Mouse (Mus musculus): Measurements from ENCODE around the gene Prmt9. TPM values are rescaled to one million over a fixed set of nuclear protein-coding genes. Genes with fewer than 3 reads are reported as not detected.

Gene Prmt9
- polyA plus RNA-seq (2016; fragmentation: Nextera tagmentation; extraction: Ambion mirVana): 23.0 and 23.7 TPM in 2 replicates

- peak; percentile 96 for ATAC-seq (ENCODE audit: low FRiP score, low read depth)
- peaks cover 8% of the 10 kb centered on the region; the same call in 1 of the 2 replicates for H3K4me1 ChIP-seq
- H3K9me3 ChIP-seq: no peaks in the 10 kb centered on the region
- peak within 1 kb of the TSS; percentile 92 for H3K9ac ChIP-seq
- peak within 1 kb of the TSS; percentile 78 for H3K4me2 ChIP-seq (replicated peaks)
- H3K27ac ChIP-seq: 0 out of 2 replicates have a peak within 1 kb of the TSS, but pooled peaks have one; percentile 32
- WGBS: 3% methylated on average over 42 of the region's 42 CpGs
- H3K4me3 ChIP-seq: peak within 1 kb of the TSS; percentile 76
- peaks cover 26% of the 10 kb centered on the region for H3K36me3 ChIP-seq
- no peaks in the 10 kb centered on the region for H3K27me3 ChIP-seq (replicated peaks)
These were observed at the start of gene Prmt9 for GRCm38 (mm10) chr8:77549121-77549706. Gene Prmt9 (plus strand): TSS chr8:77549397.

GRCm38 (mm10) chr8:77500264-77500663 lies 48.9 kb upstream of the Prmt9 start:
- Histone ChIP-seq H3K9ac (no peak overlapping the region), H3K4me2 (replicated peaks) (no peak overlapping the region), H3K4me3 (no peak overlapping the region), H3K27ac (no peak overlapping the region), H3K27me3 (replicated peaks) (no peaks in the 10 kb centered on the region), H3K36me3 (no peaks in the 10 kb centered on the region), H3K4me1 (no peaks in the 10 kb centered on the region), H3K9me3 (no peaks in the 10 kb centered on the region)
- ATAC-seq (ENCODE audit: low FRiP score, low read depth): no peak
- 94% methylated on average over 3 of the region's 3 CpGs for WGBS

DNA sequence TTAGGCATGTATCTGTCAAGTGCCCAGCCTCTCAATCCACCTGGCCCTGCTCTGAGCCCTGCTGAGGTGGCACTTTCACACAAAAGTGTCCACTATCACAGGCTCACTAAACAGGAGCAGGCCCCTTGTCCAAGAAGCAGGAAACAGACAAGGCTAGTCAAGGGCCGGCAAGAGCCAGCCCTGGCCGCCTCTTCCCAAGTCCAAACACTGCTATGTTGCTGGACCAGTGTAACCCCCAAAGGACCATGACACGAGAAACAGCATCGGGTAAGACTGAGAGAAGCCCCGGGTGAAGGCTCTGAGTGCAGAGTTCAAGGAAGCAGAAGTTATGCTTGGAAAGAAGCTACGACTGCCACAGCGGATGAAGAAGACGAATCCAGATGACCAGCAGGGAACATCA lies 48.1 kb upstream of the Prmt9 start:
- no peaks in the 10 kb centered on the region for H3K4me1 ChIP-seq
- WGBS: 89% methylated on average over 8 of the region's 8 CpGs
- no peaks in the 10 kb centered on the region for H3K36me3 ChIP-seq
- no peak overlapping the region for H3K4me3 ChIP-seq
- H3K27me3 ChIP-seq (replicated peaks): no peaks in the 10 kb centered on the region
- no peak overlapping the region for H3K9ac ChIP-seq
- no peak overlapping the region for H3K27ac ChIP-seq
- no peak for ATAC-seq (ENCODE audit: low FRiP score, low read depth)
- H3K9me3 ChIP-seq: no peaks in the 10 kb centered on the region
- H3K4me2 ChIP-seq (replicated peaks): no peak overlapping the region

GRCm38 (mm10) chr8:77502547-77502946 lies 46.6 kb upstream of the Prmt9 start:
- 93% methylated on average over 6 of the region's 6 CpGs for WGBS
- H3K27me3 ChIP-seq (replicated peaks): no peaks in the 10 kb centered on the region

GRCm38 (mm10) chr8:77506539-77506938 lies 42.7 kb upstream of the Prmt9 start:
- no peaks in the 10 kb centered on the region for H3K4me1 ChIP-seq
- no peaks in the 10 kb centered on the region for H3K9me3 ChIP-seq
- H3K36me3 ChIP-seq: no peaks in the 10 kb centered on the region
- H3K4me2 ChIP-seq (replicated peaks): no peak overlapping the region
- WGBS: 85% methylated on average over 7 of the region's 7 CpGs
- H3K9ac ChIP-seq: no peak overlapping the region
- no peak for ATAC-seq (ENCODE audit: low FRiP score, low read depth)
- H3K27ac ChIP-seq: no peak overlapping the region
- H3K4me3 ChIP-seq: no peak overlapping the region
- no peaks in the 10 kb centered on the region for H3K27me3 ChIP-seq (replicated peaks)

More at GRCm38 (mm10) chr8:77502547-77502946, 46.6 kb upstream of the Prmt9 start:
- Histone ChIP-seq H3K36me3 (no peaks in the 10 kb centered on the region), H3K4me2 (replicated peaks) (no peak overlapping the region), H3K4me3 (no peak overlapping the region), H3K9me3 (no peaks in the 10 kb centered on the region), H3K9ac (no peak overlapping the region), H3K27ac (no peak overlapping the region), H3K4me1 (no peaks in the 10 kb centered on the region)
- no peak for ATAC-seq (ENCODE audit: low FRiP score, low read depth)

DNA sequence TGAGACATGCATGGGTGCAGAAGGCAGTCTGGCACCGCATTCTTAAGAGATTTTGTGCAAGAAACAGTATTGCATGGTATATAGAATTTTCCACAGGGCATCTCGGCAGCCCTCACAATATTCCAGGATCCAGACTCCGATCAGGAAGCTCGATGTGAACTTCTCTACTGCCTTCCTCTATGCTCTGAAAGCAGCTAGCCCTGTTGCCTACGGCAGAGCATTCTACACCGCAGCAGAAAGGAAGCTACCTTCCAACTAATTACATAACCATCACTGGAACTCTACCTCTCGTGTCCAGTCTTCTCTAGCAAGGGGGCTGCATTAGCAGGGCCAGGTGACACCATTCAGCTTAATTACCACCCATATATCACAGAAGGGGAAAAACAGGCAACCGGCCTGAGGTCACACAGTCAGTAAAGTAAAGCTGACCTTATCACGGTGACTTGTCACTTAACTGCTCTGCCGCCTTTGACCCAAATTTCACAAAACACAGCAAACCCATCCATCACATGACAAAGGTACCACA lies 41.6 kb upstream of the Prmt9 start:
- H3K4me3 ChIP-seq: no peak overlapping the region
- ATAC-seq (ENCODE audit: low FRiP score, low read depth): no peak
- no peak overlapping the region for H3K4me2 ChIP-seq (replicated peaks)
- no peak overlapping the region for H3K9ac ChIP-seq
- H3K36me3 ChIP-seq: no peaks in the 10 kb centered on the region
- no peaks in the 10 kb centered on the region for H3K9me3 ChIP-seq
- H3K4me1 ChIP-seq: peaks cover 6% of the 10 kb centered on the region
- no peaks in the 10 kb centered on the region for H3K27me3 ChIP-seq (replicated peaks)
- H3K27ac ChIP-seq: no peak overlapping the region
- WGBS: 62% methylated on average over 10 of the region's 10 CpGs

DNA sequence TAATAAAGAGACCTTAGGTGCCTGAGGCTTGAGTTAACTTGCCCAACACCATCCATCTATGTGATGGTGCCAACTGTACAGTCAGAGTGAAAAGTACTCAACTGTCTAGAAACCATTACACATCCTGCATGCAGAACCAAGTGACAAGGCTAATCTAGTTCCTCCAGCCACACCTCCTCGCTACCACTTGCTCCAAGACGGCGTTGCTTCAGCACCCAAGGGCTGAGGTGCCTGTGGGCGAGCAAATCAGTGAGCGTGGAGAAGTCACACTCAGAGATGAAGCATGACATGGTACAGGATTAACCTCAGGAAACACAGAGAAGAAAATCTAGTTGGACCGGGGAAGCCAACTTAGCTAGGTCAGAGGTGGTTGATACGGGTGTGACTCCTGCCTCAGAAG lies 40.2 kb upstream of the Prmt9 start:
- Histone ChIP-seq H3K36me3 (no peaks in the 10 kb centered on the region), H3K4me3 (no peak overlapping the region), H3K4me1 (peaks cover 10% of the 10 kb centered on the region), H3K9me3 (no peaks in the 10 kb centered on the region), H3K27ac (no peak overlapping the region), H3K4me2 (replicated peaks) (no peak overlapping the region), H3K27me3 (replicated peaks) (peaks cover 10% of the 10 kb centered on the region; the same call in 1 of the 2 replicates), H3K9ac (no peak overlapping the region)
- 87% methylated on average over 7 of the region's 7 CpGs for WGBS
- no peak for ATAC-seq (ENCODE audit: low FRiP score, low read depth)

GRCm38 (mm10) chr8:77510426-77510825 lies 38.8 kb upstream of the Prmt9 start:
- WGBS: 62% methylated on average over 3 of the region's 3 CpGs
- H3K27ac ChIP-seq: no peak overlapping the region
- no peak for ATAC-seq (ENCODE audit: low FRiP score, low read depth)

GRCm38 (mm10) chr8:77511750-77512493 lies 37.3 kb upstream of the Prmt9 start:
- Histone ChIP-seq H3K27me3 (replicated peaks) (peaks cover 31% of the 10 kb centered on the region), H3K36me3 (no peaks in the 10 kb centered on the region), H3K9ac (no peak overlapping the region), H3K4me3 (no peak overlapping the region), H3K4me1 (peaks cover 16% of the 10 kb centered on the region), H3K4me2 (replicated peaks) (no peak overlapping the region), H3K9me3 (no peaks in the 10 kb centered on the region), H3K27ac (no peak overlapping the region)
- WGBS: 26% methylated on average over 13 of the region's 13 CpGs
- no peak for ATAC-seq (ENCODE audit: low FRiP score, low read depth)

More at GRCm38 (mm10) chr8:77510426-77510825, 38.8 kb upstream of the Prmt9 start:
- H3K4me2 ChIP-seq (replicated peaks): no peak overlapping the region
- no peaks in the 10 kb centered on the region for H3K36me3 ChIP-seq
- no peaks in the 10 kb centered on the region for H3K9me3 ChIP-seq
- H3K4me1 ChIP-seq: peaks cover 10% of the 10 kb centered on the region
- H3K27me3 ChIP-seq (replicated peaks): peaks cover 18% of the 10 kb centered on the region; the same call in 1 of the 2 replicates
- no peak overlapping the region for H3K4me3 ChIP-seq
- H3K9ac ChIP-seq: no peak overlapping the region

DNA sequence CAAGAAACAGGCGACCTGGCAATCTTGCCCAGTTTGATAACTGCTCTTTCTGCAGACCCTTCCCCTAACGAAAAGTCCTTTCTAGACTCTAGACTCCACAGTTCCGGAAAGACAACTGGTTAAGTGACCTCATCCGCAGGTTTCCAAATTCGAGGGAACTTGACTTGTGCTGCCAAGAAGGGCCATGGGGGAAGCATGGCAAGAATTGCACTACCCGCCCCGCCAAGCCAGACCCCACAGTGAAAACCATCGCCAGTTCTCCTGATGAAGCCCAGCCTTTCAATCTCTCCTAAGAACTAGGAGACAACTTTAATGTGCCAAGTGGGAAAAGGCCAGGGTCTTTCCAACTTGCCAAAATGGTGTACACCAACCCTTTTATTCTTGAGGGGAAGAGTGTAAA lies 34.0 kb upstream of the Prmt9 start:
- H3K9ac ChIP-seq: no peak overlapping the region
- peaks cover 31% of the 10 kb centered on the region for H3K27me3 ChIP-seq (replicated peaks)
- no peak overlapping the region for H3K4me2 ChIP-seq (replicated peaks)
- no peaks in the 10 kb centered on the region for H3K36me3 ChIP-seq
- peaks cover 17% of the 10 kb centered on the region for H3K4me1 ChIP-seq
- H3K27ac ChIP-seq: no peak overlapping the region
- WGBS: 92% methylated on average over 8 of the region's 8 CpGs
- no peak overlapping the region for H3K4me3 ChIP-seq
- ATAC-seq (ENCODE audit: low FRiP score, low read depth): no peak
- H3K9me3 ChIP-seq: no peaks in the 10 kb centered on the region

DNA sequence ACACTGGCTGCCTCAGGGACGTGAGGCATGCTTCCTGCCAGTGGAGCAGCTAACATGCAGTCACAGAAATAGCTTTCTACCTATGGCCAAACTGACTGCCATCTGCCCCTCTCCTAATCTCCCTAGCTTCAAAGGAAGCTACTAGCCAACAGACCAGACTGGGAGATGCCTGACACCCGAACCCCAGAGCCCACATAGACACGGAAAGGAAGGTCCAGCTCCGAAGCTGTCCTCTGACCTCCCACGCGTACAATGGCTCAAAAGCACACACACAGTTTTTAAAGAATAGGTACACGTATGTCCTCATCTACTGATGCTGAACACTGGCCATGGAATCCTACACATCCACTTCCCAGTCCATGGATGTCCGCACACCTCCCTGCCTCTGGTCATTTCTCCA lies 33.4 kb upstream of the Prmt9 start:
- H3K9me3 ChIP-seq: no peaks in the 10 kb centered on the region
- H3K4me1 ChIP-seq: peaks cover 17% of the 10 kb centered on the region
- ATAC-seq (ENCODE audit: low FRiP score, low read depth): no peak
- H3K4me3 ChIP-seq: no peak overlapping the region
- 72% methylated on average over 8 of the region's 8 CpGs for WGBS
- no peak overlapping the region for H3K9ac ChIP-seq
- no peak overlapping the region for H3K27ac ChIP-seq
- peaks cover 31% of the 10 kb centered on the region for H3K27me3 ChIP-seq (replicated peaks)
- H3K4me2 ChIP-seq (replicated peaks): peak overlapping the region; percentile 89
- no peaks in the 10 kb centered on the region for H3K36me3 ChIP-seq

DNA sequence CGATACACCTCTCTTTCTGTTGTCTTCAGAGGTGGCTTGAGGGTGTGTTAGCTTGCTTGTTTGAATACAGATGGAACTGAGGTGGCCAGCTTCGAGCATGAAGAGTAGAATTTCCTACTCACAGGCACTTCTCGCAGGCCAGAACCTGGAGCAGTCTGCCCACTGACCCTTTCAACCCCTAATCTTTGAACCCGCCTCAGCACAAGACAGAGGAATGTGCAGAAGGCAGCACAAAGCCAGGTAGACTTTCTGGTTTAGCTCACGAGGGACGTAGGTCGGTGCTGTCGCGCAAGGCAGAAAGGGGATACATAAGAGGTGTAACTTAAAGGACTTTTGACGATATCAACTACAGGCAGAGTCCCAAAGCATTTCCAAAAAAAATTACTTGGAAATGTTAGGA lies 32.4 kb upstream of the Prmt9 start:
- Histone ChIP-seq H3K4me1 (peaks cover 15% of the 10 kb centered on the region), H3K9ac (peak overlapping the region; percentile 35), H3K9me3 (no peaks in the 10 kb centered on the region), H3K4me2 (replicated peaks) (peak overlapping the region; percentile 89), H3K27ac (no peak overlapping the region), H3K4me3 (peak overlapping the region; percentile 65), H3K36me3 (no peaks in the 10 kb centered on the region), H3K27me3 (replicated peaks) (peaks cover 31% of the 10 kb centered on the region)
- 5% methylated on average over 10 of the region's 10 CpGs for WGBS
- ATAC-seq (ENCODE audit: low FRiP score, low read depth): 0 out of 2 replicates have a peak, but pooled peaks have one; percentile 1
